Mouse (Mus musculus) bone marrow macrophage, adult 2 months (primary cell): Measurements from ENCODE around the gene Glb1. TPM values are rescaled to one million over a fixed set of nuclear protein-coding genes. Genes with fewer than 3 reads are reported as not detected.

ENCODE experiments used
- H3K27ac ChIP-seq: 2 replicates; pipeline ENCODE4 v1.5.1; 2012; ENCODE audit warnings: low read depth, low read length; ENCODE audit not compliant: insufficient read depth
- H3K4me1 ChIP-seq: 2 replicates; pipeline ENCODE4 v1.6.1; 2012; ENCODE audit warnings: low read length; ENCODE audit not compliant: control insufficient read depth, insufficient read depth
- H3K4me3 ChIP-seq: 2 replicates; pipeline ENCODE4 v1.5.1; 2012; ENCODE audit warnings: mild to moderate bottlenecking, low read length, moderate library complexity; ENCODE audit not compliant: insufficient read depth
- CTCF ChIP-seq: IDR thresholded peaks from 2 replicates; pipeline ENCODE4 v1.5.1; 2012; ENCODE audit warnings: low read depth, mild to moderate bottlenecking, low read length, moderate library complexity
- POLR2A ChIP-seq: IDR thresholded peaks from 2 replicates; pipeline ENCODE4 v1.6.1; 2012; ENCODE audit warnings: mild to moderate bottlenecking, low read depth, low read length, borderline replicate concordance
- polyA plus RNA-seq: library from polyadenylated mRNA; stranded (reverse); fragments of >200 nt; gene quantifications from 2 replicates; pipeline ENCODE4 v1.2.4, GENCODE M21; 2012; ENCODE audit not compliant: missing spikeins, insufficient read depth, insufficient read length

The Glb1 gene
- polyA plus RNA-seq, 1 experiment = 74.4 TPM

- Histone ChIP-seq H3K4me1 (no peaks in the 10 kb centered on the region), H3K27ac (no peak overlapping the region), H3K4me3 (no peak overlapping the region)
- no peak for TF ChIP-seq CTCF
- no peak for TF ChIP-seq POLR2A
These were observed 57.6 kb downstream of the Glb1 start for GRCm38 (mm10) chr9:114458436-114458835.

GRCm38 (mm10) chr9:114462569-114462968 lies 61.7 kb downstream of the Glb1 start:
- no peak for TF ChIP-seq CTCF
- no peak for TF ChIP-seq POLR2A
- Histone ChIP-seq H3K4me3 (no peak overlapping the region), H3K4me1 (no peaks in the 10 kb centered on the region), H3K27ac (no peak overlapping the region)

GRCm38 (mm10) chr9:114465442-114465841 lies 64.6 kb downstream of the Glb1 start:
- no peak for TF ChIP-seq CTCF
- no peak for TF ChIP-seq POLR2A
- Histone ChIP-seq H3K4me3 (no peak overlapping the region), H3K27ac (no peak overlapping the region), H3K4me1 (no peaks in the 10 kb centered on the region)

- Histone ChIP-seq H3K4me3 (no peak overlapping the region), H3K4me1 (no peaks in the 10 kb centered on the region), H3K27ac (no peak overlapping the region)
- TF ChIP-seq CTCF = no peak
- TF ChIP-seq POLR2A = no peak
These were observed 66.0 kb downstream of the Glb1 start for GRCm38 (mm10) chr9:114466871-114467270.

GRCm38 (mm10) chr9:114468217-114468616 lies 67.3 kb downstream of the Glb1 start:
- no peak overlapping the region for H3K27ac ChIP-seq
- no peak overlapping the region for H3K4me3 ChIP-seq
- TF ChIP-seq CTCF = no peak
- TF ChIP-seq POLR2A = no peak
- no peaks in the 10 kb centered on the region for H3K4me1 ChIP-seq

- TF ChIP-seq CTCF = no peak
- TF ChIP-seq POLR2A = no peak
- Histone ChIP-seq H3K4me1 (no peaks in the 10 kb centered on the region), H3K27ac (no peak overlapping the region), H3K4me3 (no peak overlapping the region)
These were observed 67.8 kb downstream of the Glb1 start for GRCm38 (mm10) chr9:114468701-114469100.

GRCm38 (mm10) chr9:114471892-114472291 lies 71.0 kb downstream of the Glb1 start:
- H3K27ac ChIP-seq = no peak overlapping the region
- TF ChIP-seq CTCF (no peak), POLR2A (no peak)
- H3K4me3 ChIP-seq = no peak overlapping the region
- H3K4me1 ChIP-seq = no peaks in the 10 kb centered on the region

- Histone ChIP-seq H3K27ac (no peak overlapping the region), H3K4me1 (no peaks in the 10 kb centered on the region), H3K4me3 (no peak overlapping the region)
- no peak for TF ChIP-seq CTCF
- TF ChIP-seq POLR2A = no peak
These were observed 76.1 kb downstream of the Glb1 start for GRCm38 (mm10) chr9:114477019-114477418.

GRCm38 (mm10) chr9:114480940-114481339 lies 80.1 kb downstream of the Glb1 start:
- no peak overlapping the region for H3K4me3 ChIP-seq
- no peak for TF ChIP-seq CTCF
- no peak for TF ChIP-seq POLR2A
- H3K4me1 ChIP-seq = no peaks in the 10 kb centered on the region
- no peak overlapping the region for H3K27ac ChIP-seq

GRCm38 (mm10) chr9:114484771-114485170 lies 83.9 kb downstream of the Glb1 start:
- Histone ChIP-seq H3K4me3 (no peak overlapping the region), H3K27ac (no peak overlapping the region), H3K4me1 (no peaks in the 10 kb centered on the region)
- no peak for TF ChIP-seq CTCF

- Histone ChIP-seq H3K27ac (no peak overlapping the region), H3K4me3 (no peak overlapping the region)
- no peak for TF ChIP-seq POLR2A
- TF ChIP-seq CTCF = no peak
These were observed 85.9 kb downstream of the Glb1 start for GRCm38 (mm10) chr9:114486808-114487207.

More at GRCm38 (mm10) chr9:114486808-114487207, 85.9 kb downstream of the Glb1 start:
- no peaks in the 10 kb centered on the region for H3K4me1 ChIP-seq
